Mouse (Mus musculus) heart, embryonic 11.5 days (tissue): Measurements from ENCODE around the gene Ftcd. TPM values are rescaled to one million over a fixed set of nuclear protein-coding genes. Genes with fewer than 3 reads are reported as not detected.

Experiments
- ATAC-seq: fragments of 200-750 bp; cut with Nextera tagmentation; replicated peaks from 2 replicates; pipeline ENCODE4 v1.8.0; 2017; ENCODE audit warnings: moderate library complexity; ENCODE audit not compliant: insufficient number of reproducible peaks, low FRiP score, low TSS enrichment
- H3K27ac ChIP-seq: fragments of 300-500 bp; sonication (generic); 2 replicates; pipeline ENCODE4 v1.5.1; 2014; ENCODE audit warnings: mild to moderate bottlenecking, low read depth, low read length
- H3K27me3 ChIP-seq: fragments of 300-500 bp; sonication (generic); 2 replicates; pipeline ENCODE4 v1.6.1; 2014; ENCODE audit warnings: mild to moderate bottlenecking, low read length, mixed read lengths; ENCODE audit not compliant: control insufficient read depth, insufficient read depth
- H3K36me3 ChIP-seq: fragments of 300-500 bp; sonication (generic); 2 replicates; pipeline ENCODE4 v1.6.1; 2014; ENCODE audit warnings: mild to moderate bottlenecking, low read length, moderate library complexity, mixed read lengths; ENCODE audit not compliant: control insufficient read depth, insufficient read depth
- H3K4me1 ChIP-seq: fragments of 300-500 bp; sonication (generic); 2 replicates; pipeline ENCODE4 v1.6.1; 2014; ENCODE audit warnings: low read length; ENCODE audit not compliant: control insufficient read depth, insufficient read depth
- H3K4me2 ChIP-seq: fragments of 300-500 bp; sonication (generic); 2 replicates; pipeline ENCODE4 v1.6.1; 2014; ENCODE audit warnings: mild to moderate bottlenecking, moderate library complexity
- H3K4me3 ChIP-seq: fragments of 300-500 bp; sonication (generic); 2 replicates; pipeline ENCODE4 v1.5.1; 2014; ENCODE audit warnings: low read depth, low read length
- H3K9ac ChIP-seq: fragments of 300-500 bp; sonication (generic); 2 replicates; pipeline ENCODE4 v1.6.1; 2014; ENCODE audit warnings: mild to moderate bottlenecking, low read depth, low read length, moderate library complexity
- H3K9me3 ChIP-seq: fragments of 300-500 bp; sonication (generic); replicated peaks from 2 replicates; pipeline ENCODE4 v1.6.1; 2016; ENCODE audit warnings: low read length; ENCODE audit not compliant: control insufficient read depth
- WGBS: fragments of 180-500 bp; shearing (Covaris S2); extraction: QIAGEN DNeasy Blood & Tissue Kit; methylation state at CpG from one replicate; pipeline ENCODE4 v1.1.7; 2014; ENCODE audit not compliant: insufficient replicate concordance; 5-methylcytosine and 5-hydroxymethylcytosine counted together
- polyA plus RNA-seq: library from polyadenylated mRNA; unstranded; fragments of >200 nt; fragmentation: Nextera tagmentation; extraction: Ambion mirVana; gene quantifications from 2 replicates; pipeline ENCODE4 v1.2.1, GENCODE M21; 2014

The Ftcd gene
- polyA plus RNA-seq, 1 experiment from 2014 or later = 1.9 TPM

- 2% methylated on average over 30 of the region's 31 CpGs for WGBS
- Histone ChIP-seq H3K4me1 (peaks cover 8% of the 10 kb centered on the region), H3K4me2 (peak within 1 kb of the TSS; percentile 60), H3K27me3 (peaks cover 5% of the 10 kb centered on the region; the same call in 1 of the 2 replicates), H3K4me3 (peak within 1 kb of the TSS; percentile 39), H3K27ac (no peak within 1 kb of the TSS), H3K9ac (peak within 1 kb of the TSS; percentile 65), H3K36me3 (no peaks in the 10 kb centered on the region), H3K9me3 (no peaks in the 10 kb centered on the region)
- peak; percentile 84 for ATAC-seq
Observed at GRCm38 (mm10) chr10:76622928-76623680, 47.7 kb downstream of the Ftcd start, which contains the start of gene Col6a2. TSS of gene Col6a2 (minus strand) at chr10:76623630.

- 0 out of 2 replicates have a peak overlapping the region, but pooled peaks have one; percentile 16 for H3K9ac ChIP-seq
- peak overlapping the region; percentile 39 for H3K4me3 ChIP-seq
- H3K4me2 ChIP-seq = peak overlapping the region; percentile 60
- no peaks in the 10 kb centered on the region for H3K9me3 ChIP-seq
- H3K27me3 ChIP-seq = peaks cover 5% of the 10 kb centered on the region; the same call in 1 of the 2 replicates
- 21% methylated on average over 6 of the region's 7 CpGs for WGBS
- ATAC-seq = no peak
- no peaks in the 10 kb centered on the region for H3K36me3 ChIP-seq
- peaks cover 8% of the 10 kb centered on the region for H3K4me1 ChIP-seq
- H3K27ac ChIP-seq = no peak overlapping the region
Observed at GRCm38 (mm10) chr10:76623734-76624133, 48.3 kb downstream of the Ftcd start.

DNA sequence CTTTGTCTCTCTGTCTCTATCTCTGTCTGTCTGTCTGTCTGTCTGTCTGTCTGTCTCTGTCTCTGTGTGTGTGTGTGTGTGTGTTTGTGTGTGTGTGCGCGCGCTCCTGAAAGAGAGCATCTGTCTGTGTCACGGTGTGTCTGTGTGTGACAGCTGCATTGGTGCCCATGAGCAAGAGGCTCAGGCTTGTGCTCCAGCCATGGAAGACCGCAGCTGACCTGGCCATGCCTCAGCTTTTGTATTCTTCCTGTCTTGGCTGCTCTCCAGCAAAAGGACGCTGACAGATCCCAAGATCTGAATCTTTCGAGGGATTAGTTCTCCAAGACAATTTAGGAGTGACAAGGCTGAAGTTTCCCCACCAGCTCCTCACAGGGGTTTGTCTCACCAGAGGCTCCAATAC is 49.5 kb downstream of the Ftcd start:
- H3K9ac ChIP-seq = no peak overlapping the region
- no peak overlapping the region for H3K27ac ChIP-seq
- no peak overlapping the region for H3K4me3 ChIP-seq
- H3K4me2 ChIP-seq = no peak overlapping the region
- no peaks in the 10 kb centered on the region for H3K36me3 ChIP-seq
- no peak for ATAC-seq
- peaks cover 8% of the 10 kb centered on the region for H3K4me1 ChIP-seq
- 70% methylated on average over 7 of the region's 7 CpGs for WGBS
- no peaks in the 10 kb centered on the region for H3K9me3 ChIP-seq
- H3K27me3 ChIP-seq = peaks cover 5% of the 10 kb centered on the region; the same call in 1 of the 2 replicates

- Histone ChIP-seq H3K4me2 (no peak overlapping the region), H3K9me3 (no peaks in the 10 kb centered on the region), H3K4me1 (peaks cover 7% of the 10 kb centered on the region), H3K9ac (no peak overlapping the region), H3K4me3 (no peak overlapping the region), H3K27me3 (peaks cover 5% of the 10 kb centered on the region; the same call in 1 of the 2 replicates), H3K36me3 (no peaks in the 10 kb centered on the region), H3K27ac (no peak overlapping the region)
- no peak for ATAC-seq
- whole genome bisulfite sequencing = 77% methylated on average over 5 of the region's 5 CpGs
Observed at GRCm38 (mm10) chr10:76627714-76628113, 52.3 kb downstream of the Ftcd start.

- no peak overlapping the region for H3K9ac ChIP-seq
- no peak overlapping the region for H3K4me3 ChIP-seq
- no peak overlapping the region for H3K4me2 ChIP-seq
- no peaks in the 10 kb centered on the region for H3K36me3 ChIP-seq
- H3K27ac ChIP-seq = no peak overlapping the region
- H3K9me3 ChIP-seq = no peaks in the 10 kb centered on the region
- WGBS = 84% methylated on average over 1 of the region's 1 CpGs
- peaks cover 3% of the 10 kb centered on the region; the same call in 1 of the 2 replicates for H3K27me3 ChIP-seq
- ATAC-seq = no peak
- H3K4me1 ChIP-seq = peaks cover 8% of the 10 kb centered on the region
Observed at GRCm38 (mm10) chr10:76630657-76631056, 55.2 kb downstream of the Ftcd start.

- no peak overlapping the region for H3K4me3 ChIP-seq
- no peak overlapping the region for H3K27ac ChIP-seq
- no peak overlapping the region for H3K9ac ChIP-seq
- ATAC-seq = no peak
- no peaks in the 10 kb centered on the region for H3K27me3 ChIP-seq
- no peaks in the 10 kb centered on the region for H3K9me3 ChIP-seq
- 62% methylated on average over 8 of the region's 8 CpGs for WGBS
- peaks cover 8% of the 10 kb centered on the region for H3K4me1 ChIP-seq
- H3K36me3 ChIP-seq = no peaks in the 10 kb centered on the region
- H3K4me2 ChIP-seq = no peak overlapping the region
Observed at GRCm38 (mm10) chr10:76632630-76633029, 57.2 kb downstream of the Ftcd start.

GRCm38 (mm10) chr10:76634094-76634571 is 58.7 kb downstream of the Ftcd start:
- H3K36me3 ChIP-seq = no peaks in the 10 kb centered on the region
- no peak overlapping the region for H3K9ac ChIP-seq
- H3K4me2 ChIP-seq = no peak overlapping the region
- 66% methylated on average over 7 of the region's 7 CpGs for WGBS
- H3K4me3 ChIP-seq = no peak overlapping the region
- H3K27ac ChIP-seq = no peak overlapping the region
- no peak for ATAC-seq
- peaks cover 8% of the 10 kb centered on the region for H3K4me1 ChIP-seq
- H3K27me3 ChIP-seq = no peaks in the 10 kb centered on the region
- H3K9me3 ChIP-seq = no peaks in the 10 kb centered on the region

DNA sequence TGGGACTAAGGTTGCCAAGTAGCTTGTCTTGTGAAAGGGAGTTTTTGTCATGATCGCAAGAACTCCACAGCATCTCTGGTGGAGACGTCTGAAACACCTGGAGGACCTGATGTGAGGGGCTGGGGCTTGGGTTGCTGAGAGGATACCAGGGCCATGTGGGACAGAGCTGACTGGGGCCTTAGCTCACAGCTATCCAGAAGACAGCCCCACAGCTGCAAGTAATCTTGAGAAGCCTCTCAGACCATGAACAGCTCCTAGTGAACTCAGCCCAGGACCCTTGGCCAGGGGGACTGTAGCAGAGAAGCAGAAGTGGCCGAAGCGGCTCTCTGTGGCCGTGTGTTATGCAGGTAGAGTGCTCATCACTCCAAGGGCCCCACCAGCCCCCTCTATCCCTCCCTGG is 59.1 kb downstream of the Ftcd start:
- peaks cover 8% of the 10 kb centered on the region for H3K4me1 ChIP-seq
- H3K27me3 ChIP-seq = no peaks in the 10 kb centered on the region
- H3K9ac ChIP-seq = no peak overlapping the region
- H3K4me2 ChIP-seq = no peak overlapping the region
- ATAC-seq = no peak
- no peaks in the 10 kb centered on the region for H3K36me3 ChIP-seq
- H3K27ac ChIP-seq = no peak overlapping the region
- 72% methylated on average over 5 of the region's 5 CpGs for WGBS
- no peak overlapping the region for H3K4me3 ChIP-seq
- H3K9me3 ChIP-seq = no peaks in the 10 kb centered on the region
